Mouse (Mus musculus) megakaryocyte, embryonic 14.5 days (primary cell): ENCODE measurements around the gene Gm13697.
"Not testable (repeated sequence)": the region's sequence is repeated elsewhere in the genome, so short reads cannot be mapped to it uniquely, and the experiment has no call there.

ENCODE experiments used
- FLI1 ChIP-seq: IDR thresholded peaks from 2 replicates; pipeline ENCODE4 v1.6.1; 2012; ENCODE audit warnings: low read length, inconsistent platforms, mixed read lengths
- GATA1 ChIP-seq: IDR thresholded peaks from 3 replicates; pipeline ENCODE4 v1.6.1; 2012; ENCODE audit warnings: mixed read lengths, low read length, inconsistent platforms, borderline replicate concordance

- TF ChIP-seq GATA1, FLI1: not testable (repeated sequence)
Observed at GRCm38 (mm10) chr2:83994526-83994925, 10.0 kb downstream of the Gm13697 start.
